Mouse (Mus musculus) liver, embryonic 11.5 days (tissue): ENCODE measurements around the gene Tmod2. TPM values are rescaled to one million over a fixed set of nuclear protein-coding genes. Genes with fewer than 3 reads are reported as not detected.

Experiments used
- ATAC-seq: fragments of 200-750 bp; cut with Nextera tagmentation; replicated peaks from 2 replicates; pipeline ENCODE4 v1.8.0; 2017; ENCODE audit warnings: moderate number of reproducible peaks, mild to moderate bottlenecking, moderate TSS enrichment, moderate library complexity; ENCODE audit not compliant: low FRiP score
- DNase-seq: peaks from one replicate; pipeline ENCODE4 v3.0.0-alpha.2; 2017; ENCODE audit warnings: low spot score
- H3K27ac ChIP-seq: fragments of 300-500 bp; sonication (generic); 2 replicates; pipeline ENCODE4 v1.5.1; 2014; ENCODE audit warnings: mild to moderate bottlenecking, low read depth, low read length, control low read depth
- H3K27me3 ChIP-seq: fragments of 300-500 bp; sonication (generic); replicated peaks from 2 replicates; pipeline ENCODE4 v1.6.1; 2014; ENCODE audit warnings: low read length, mixed read lengths; ENCODE audit not compliant: control insufficient read depth, insufficient read depth
- H3K36me3 ChIP-seq: fragments of 300-500 bp; sonication (generic); 2 replicates; pipeline ENCODE4 v1.6.1; 2014; ENCODE audit warnings: mild to moderate bottlenecking, low read length, moderate library complexity, mixed read lengths; ENCODE audit not compliant: control insufficient read depth, insufficient read depth
- H3K4me1 ChIP-seq: fragments of 300-500 bp; sonication (generic); replicated peaks from 2 replicates; pipeline ENCODE4 v1.6.1; 2014; ENCODE audit warnings: low read length, mixed read lengths; ENCODE audit not compliant: control insufficient read depth, insufficient read depth
- H3K4me2 ChIP-seq: fragments of 300-500 bp; sonication (generic); 2 replicates; pipeline ENCODE4 v1.6.1; 2014; ENCODE audit warnings: mild to moderate bottlenecking, control low read depth, moderate library complexity
- H3K4me3 ChIP-seq: fragments of 300-500 bp; sonication (generic); 2 replicates; pipeline ENCODE4 v1.5.1; 2014; ENCODE audit warnings: low read depth, low read length, control low read depth
- H3K9ac ChIP-seq: fragments of 300-500 bp; sonication (generic); 2 replicates; pipeline ENCODE4 v1.6.1; 2014; ENCODE audit warnings: low read depth, low read length, control low read depth
- H3K9me3 ChIP-seq: fragments of 300-500 bp; sonication (generic); 2 replicates; pipeline ENCODE4 v1.6.1; 2016; ENCODE audit warnings: low read length, inconsistent platforms, mixed read lengths; ENCODE audit not compliant: control insufficient read depth
- WGBS: fragments of 180-500 bp; shearing (Covaris S2); extraction: QIAGEN DNeasy Blood & Tissue Kit; methylation state at CpG from one replicate; pipeline ENCODE4 v1.1.7; 2014; 5-methylcytosine and 5-hydroxymethylcytosine counted together
- polyA plus RNA-seq: library from polyadenylated mRNA; unstranded; fragments of >200 nt; fragmentation: Nextera tagmentation; extraction: Ambion mirVana; gene quantifications from 2 replicates; pipeline ENCODE4 v1.2.1, GENCODE M21; 2014

Tmod2 gene
- polyA plus RNA-seq, 1 experiment from 2014 or later, result 3.1 TPM

GRCm38 (mm10) chr9:75527368-75528059 is 83.6 kb downstream of the Tmod2 start:
- DNase-seq (no peak), ATAC-seq (peak; percentile 88)
- H3K27me3 ChIP-seq, result no peaks in the 10 kb centered on the region
- H3K4me3 ChIP-seq, result no peak overlapping the region
- peaks cover 7% of the 10 kb centered on the region for H3K4me1 ChIP-seq
- no peak overlapping the region for H3K4me2 ChIP-seq
- no peak overlapping the region for H3K27ac ChIP-seq
- peaks cover 7% of the 10 kb centered on the region; the same call in 1 of the 2 replicates for H3K36me3 ChIP-seq
- no peaks in the 10 kb centered on the region for H3K9me3 ChIP-seq
- WGBS, result 71% methylated on average over 13 of the region's 13 CpGs
- no peak overlapping the region for H3K9ac ChIP-seq

- 86% methylated on average over 6 of the region's 6 CpGs for WGBS
- no peaks in the 10 kb centered on the region for H3K27me3 ChIP-seq
Observed at GRCm38 (mm10) chr9:75523646-75524045, 87.5 kb downstream of the Tmod2 start.

GRCm38 (mm10) chr9:75522217-75522616 is 88.9 kb downstream of the Tmod2 start:
- 79% methylated on average over 2 of the region's 2 CpGs for WGBS
- H3K4me1 ChIP-seq, result peaks cover under 1% of the 10 kb centered on the region; the same call in 1 of the 2 replicates
- no peak overlapping the region for H3K4me2 ChIP-seq
- H3K4me3 ChIP-seq, result no peak overlapping the region
- ATAC-seq, result no peak
- no peak for DNase-seq
- H3K27me3 ChIP-seq, result no peaks in the 10 kb centered on the region
- H3K9me3 ChIP-seq, result no peaks in the 10 kb centered on the region
- no peak overlapping the region for H3K27ac ChIP-seq
- no peak overlapping the region for H3K9ac ChIP-seq
- H3K36me3 ChIP-seq, result 0 out of 2 replicates have a peak, but pooled peaks cover 2% of the 10 kb centered on the region

More at GRCm38 (mm10) chr9:75523646-75524045, 87.5 kb downstream of the Tmod2 start:
- no peak for DNase-seq
- Histone ChIP-seq H3K27ac (no peak overlapping the region), H3K4me1 (peaks cover 7% of the 10 kb centered on the region), H3K4me3 (no peak overlapping the region), H3K36me3 (peaks cover 4% of the 10 kb centered on the region; the same call in 1 of the 2 replicates), H3K9me3 (no peaks in the 10 kb centered on the region), H3K9ac (no peak overlapping the region), H3K4me2 (no peak overlapping the region)
- no peak for ATAC-seq

GRCm38 (mm10) chr9:75521788-75522187 is 89.3 kb downstream of the Tmod2 start:
- no peak overlapping the region for H3K4me3 ChIP-seq
- H3K27ac ChIP-seq, result no peak overlapping the region
- no peaks in the 10 kb centered on the region for H3K27me3 ChIP-seq
- WGBS, result 53% methylated on average over 4 of the region's 4 CpGs
- H3K4me1 ChIP-seq, result no peaks in the 10 kb centered on the region
- H3K9me3 ChIP-seq, result no peaks in the 10 kb centered on the region
- ATAC-seq (peak; percentile 53; the same call in 1 of the 2 replicates), DNase-seq (no peak)
- H3K9ac ChIP-seq, result no peak overlapping the region
- H3K4me2 ChIP-seq, result no peak overlapping the region
- 0 out of 2 replicates have a peak, but pooled peaks cover 2% of the 10 kb centered on the region for H3K36me3 ChIP-seq

- Histone ChIP-seq H3K36me3 (no peaks in the 10 kb centered on the region), H3K27me3 (no peaks in the 10 kb centered on the region), H3K4me2 (no peak overlapping the region), H3K4me1 (no peaks in the 10 kb centered on the region), H3K4me3 (no peak overlapping the region), H3K9me3 (no peaks in the 10 kb centered on the region), H3K27ac (no peak overlapping the region), H3K9ac (no peak overlapping the region)
- ATAC-seq (no peak), DNase-seq (no peak)
- WGBS, result 90% methylated on average over 8 of the region's 8 CpGs
Observed at GRCm38 (mm10) chr9:75520940-75521339, 90.2 kb downstream of the Tmod2 start.

GRCm38 (mm10) chr9:75517751-75518150 is 93.4 kb downstream of the Tmod2 start:
- Histone ChIP-seq H3K9me3 (no peaks in the 10 kb centered on the region), H3K36me3 (peaks cover 3% of the 10 kb centered on the region; the same call in 1 of the 2 replicates), H3K27ac (no peak overlapping the region), H3K4me1 (no peaks in the 10 kb centered on the region), H3K4me2 (no peak overlapping the region), H3K27me3 (no peaks in the 10 kb centered on the region), H3K9ac (no peak overlapping the region), H3K4me3 (no peak overlapping the region)
- ATAC-seq (no peak), DNase-seq (no peak)
- WGBS, result 81% methylated on average over 3 of the region's 3 CpGs

Other genes with a start within 250 kb of the Tmod2 start
- 61.0 and 64.4 TPM in 2 replicates for gene Mapk6, start 201.3 kb downstream of the Tmod2 start, polyA plus RNA-seq
- gene Leo1, start 169.8 kb downstream of the Tmod2 start, polyA plus RNA-seq, result 39.0 and 39.4 TPM in 2 replicates
- gene Tmod3, start 51.7 kb downstream of the Tmod2 start, polyA plus RNA-seq, result 63.2 and 63.6 TPM in 2 replicates
- gene Lysmd2, start 14.4 kb upstream of the Tmod2 start, polyA plus RNA-seq, result 10.1 and 10.8 TPM in 2 replicates
- 0.08 and 0.38 TPM in 2 replicates for gene Scg3, start 72.7 kb upstream of the Tmod2 start, polyA plus RNA-seq
- 3.8 and 4.6 TPM in 2 replicates for gene Bmp5, start 164.0 kb upstream of the Tmod2 start, polyA plus RNA-seq